Mouse (Mus musculus) MEL-GATA-1-ER (cell line): ENCODE measurements at regions not wholly inside any gene's neighbourhood (a gene's known extent, or its start where the extent isn't known, plus 50 kb on each side); places are given as distances from the start of the nearest gene placed in this dataset.

Experiments
- DNase-seq: peaks from one replicate; pipeline ENCODE4 v3.0.0-alpha.2; 2012; ENCODE audit warnings: low read depth; ENCODE audit errors: extremely low read depth

GRCm38 (mm10) chr2:8628007-8628406 lies 1118.6 kb upstream of the Celf2 start:
- no peak for DNase-seq

- no peak for DNase-seq
These were observed 1119.3 kb upstream of the Celf2 start for GRCm38 (mm10) chr2:8628485-8629208.

- DNase-seq = no peak
These were observed 1128.7 kb upstream of the Celf2 start for GRCm38 (mm10) chr2:8638082-8638481.

- DNase-seq = peak; percentile 13
These were observed 1129.9 kb upstream of the Celf2 start for GRCm38 (mm10) chr2:8639282-8639681.

GRCm38 (mm10) chr2:8645463-8645862 lies 1136.1 kb upstream of the Celf2 start:
- DNase-seq = no peak

- no peak for DNase-seq
These were observed 1151.2 kb upstream of the Celf2 start for GRCm38 (mm10) chr2:8660544-8660943.

GRCm38 (mm10) chr2:8673751-8674378 lies 1164.5 kb upstream of the Celf2 start:
- DNase-seq = no peak

- DNase-seq = no peak
These were observed 1166.2 kb upstream of the Celf2 start for GRCm38 (mm10) chr2:8675537-8675936.

GRCm38 (mm10) chr2:8676546-8676945 lies 1167.2 kb upstream of the Celf2 start:
- no peak for DNase-seq

- no peak for DNase-seq
These were observed 1181.7 kb upstream of the Celf2 start for GRCm38 (mm10) chr2:8690846-8691643.

- DNase-seq = no peak
These were observed 1151.7 kb upstream of the 4930412O13Rik start for GRCm38 (mm10) chr2:8729306-8729705.

- DNase-seq = peak; percentile 12
These were observed 1126.9 kb upstream of the 4930412O13Rik start for GRCm38 (mm10) chr2:8754142-8754541.

- DNase-seq = no peak
These were observed 1124.5 kb upstream of the 4930412O13Rik start for GRCm38 (mm10) chr2:8756546-8756945.

- no peak for DNase-seq
These were observed 1110.4 kb upstream of the 4930412O13Rik start for GRCm38 (mm10) chr2:8770636-8771035.

GRCm38 (mm10) chr2:8781152-8781935 lies 1099.7 kb upstream of the 4930412O13Rik start:
- DNase-seq = no peak

GRCm38 (mm10) chr2:8782225-8782624 lies 1098.8 kb upstream of the 4930412O13Rik start:
- no peak for DNase-seq

- DNase-seq = no peak
These were observed 1079.0 kb upstream of the 4930412O13Rik start for GRCm38 (mm10) chr2:8802061-8802460.

GRCm38 (mm10) chr2:8809609-8810008 lies 1071.4 kb upstream of the 4930412O13Rik start:
- no peak for DNase-seq

- no peak for DNase-seq
These were observed 1062.9 kb upstream of the 4930412O13Rik start for GRCm38 (mm10) chr2:8818127-8818526.

- DNase-seq = no peak
These were observed 1055.6 kb upstream of the 4930412O13Rik start for GRCm38 (mm10) chr2:8825406-8825805.
